Mouse (Mus musculus): ENCODE measurements around the gene Zfp711.

The Zfp711 gene

GRCm38 (mm10) chrX:112600511-112601305, at the start of gene Zfp711:
Gene Zfp711, plus strand, starts transcription at chrX:112600526.
- DNase-seq = peak; percentile 22

- DNase-seq = no peak
Measured at GRCm38 (mm10) chrX:112567716-112568115, 32.6 kb upstream of the Zfp711 start.

DNA sequence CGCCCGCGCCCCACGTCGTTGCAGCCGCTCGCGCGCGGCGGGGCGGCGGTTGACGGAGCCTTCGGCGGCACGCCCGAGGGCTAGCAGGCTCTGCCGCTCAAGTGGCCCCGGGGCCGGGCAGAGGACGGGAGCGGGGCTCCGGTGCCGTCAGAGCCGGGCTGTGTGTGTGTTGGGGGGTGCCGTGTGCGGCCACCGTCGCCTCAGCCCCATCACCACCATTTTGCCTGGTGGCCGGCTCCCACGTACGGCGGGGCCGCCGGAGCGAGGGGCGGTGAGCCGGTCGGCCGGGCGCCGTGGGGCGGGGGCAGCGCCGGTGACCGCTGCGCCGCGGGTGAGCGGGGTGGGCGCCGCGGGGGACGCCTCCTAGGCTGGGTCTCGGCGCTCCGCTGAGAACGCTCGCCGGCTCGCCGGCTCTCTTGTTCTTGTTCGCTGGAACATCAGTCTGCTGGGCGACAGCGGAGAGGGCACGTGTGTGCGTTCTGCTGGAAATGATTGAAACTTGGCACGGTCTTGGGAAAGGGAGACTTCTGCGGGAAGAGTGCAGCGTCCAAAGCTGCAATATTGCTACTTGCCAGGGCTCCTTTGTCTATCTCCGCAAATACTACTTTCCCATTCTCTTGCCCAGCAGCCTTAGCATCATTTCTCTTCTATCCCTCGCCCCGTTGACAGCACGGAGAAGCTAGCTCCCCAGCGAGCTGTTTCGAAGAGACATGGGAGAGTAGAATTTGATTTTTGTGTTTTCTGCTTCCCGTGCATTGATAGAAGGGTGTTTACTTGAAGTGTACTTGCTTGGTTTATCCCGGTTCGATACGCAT, 1.2 kb downstream of the Zfp711 start:
- DNase-seq = peak; percentile 9

- no peak for DNase-seq
Measured at GRCm38 (mm10) chrX:112675525-112675924, 75.2 kb downstream of the Zfp711 start.

GRCm38 (mm10) chrX:112680605-112681004, 80.3 kb downstream of the Zfp711 start:
- no peak for DNase-seq
